Mouse (Mus musculus) intestine, embryonic 15.5 days (tissue): ENCODE measurements around the gene Cpeb3. TPM values are rescaled to one million over a fixed set of nuclear protein-coding genes. Genes with fewer than 3 reads are reported as not detected.

Experiments used
- ATAC-seq: fragments of 200-750 bp; cut with Nextera tagmentation; 2 replicates; pipeline ENCODE4 v1.8.0; 2017; ENCODE audit warnings: moderate TSS enrichment, moderate library complexity
- H3K27ac ChIP-seq: fragments of 300-500 bp; sonication (generic); 2 replicates; pipeline ENCODE4 v1.5.1; 2015; ENCODE audit warnings: mild to moderate bottlenecking, inconsistent platforms
- H3K27me3 ChIP-seq: fragments of 300-500 bp; sonication (generic); replicated peaks from 2 replicates; pipeline ENCODE4 v1.6.1; 2015; ENCODE audit warnings: inconsistent platforms
- H3K36me3 ChIP-seq: fragments of 300-500 bp; sonication (generic); 2 replicates; pipeline ENCODE4 v1.6.1; 2015; ENCODE audit warnings: inconsistent platforms
- H3K4me1 ChIP-seq: fragments of 300-500 bp; sonication (generic); replicated peaks from 2 replicates; pipeline ENCODE4 v1.6.1; 2015; ENCODE audit warnings: inconsistent platforms
- H3K4me2 ChIP-seq: fragments of 300-500 bp; sonication (generic); replicated peaks from 2 replicates; pipeline ENCODE4 v1.6.1; 2015; ENCODE audit warnings: mild to moderate bottlenecking, inconsistent platforms
- H3K4me3 ChIP-seq: fragments of 300-500 bp; sonication (generic); replicated peaks from 2 replicates; pipeline ENCODE4 v1.5.1; 2015; ENCODE audit warnings: inconsistent platforms
- H3K9ac ChIP-seq: fragments of 300-500 bp; sonication (generic); 2 replicates; pipeline ENCODE4 v1.6.1; 2015; ENCODE audit warnings: inconsistent platforms
- H3K9me3 ChIP-seq: fragments of 300-500 bp; sonication (generic); 2 replicates; pipeline ENCODE4 v1.6.1; 2016; ENCODE audit warnings: inconsistent platforms
- WGBS: fragments of 180-500 bp; shearing (Covaris S2); methylation state at CpG from one replicate; pipeline ENCODE4 v1.1.7; 2015; 5-methylcytosine and 5-hydroxymethylcytosine counted together
- polyA plus RNA-seq: library from polyadenylated mRNA; unstranded; fragments of >200 nt; fragmentation: Nextera tagmentation; extraction: Ambion mirVana; gene quantifications from 2 replicates; pipeline ENCODE4 v1.2.1, GENCODE M21; 2015

The Cpeb3 gene
- polyA plus RNA-seq, 1 experiment from 2014 or later = 0.85 TPM

DNA sequence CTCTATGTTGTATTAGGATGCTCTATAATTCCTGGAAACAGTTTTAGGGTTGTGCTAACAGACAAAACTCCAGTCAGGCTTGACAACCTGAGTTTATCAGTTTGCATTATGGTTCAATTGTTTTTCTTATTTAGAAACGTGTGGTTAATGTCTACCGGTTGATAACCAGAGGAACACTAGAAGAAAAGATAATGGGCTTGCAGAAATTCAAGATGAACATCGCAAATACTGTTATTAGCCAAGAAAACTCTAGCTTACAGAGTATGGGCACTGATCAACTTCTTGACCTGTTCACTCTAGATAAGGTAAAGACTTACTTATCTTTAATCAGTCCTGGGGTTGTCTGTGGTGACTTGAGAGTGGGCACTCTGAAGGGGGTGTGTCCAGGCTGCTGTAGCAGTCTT, 198.5 kb downstream of the Cpeb3 start:
- Histone ChIP-seq H3K9ac (no peak overlapping the region), H3K4me1 (no peaks in the 10 kb centered on the region), H3K4me2 (no peak overlapping the region), H3K4me3 (no peak overlapping the region), H3K9me3 (no peaks in the 10 kb centered on the region), H3K27ac (no peak overlapping the region), H3K36me3 (peaks cover 20% of the 10 kb centered on the region), H3K27me3 (no peaks in the 10 kb centered on the region)
- WGBS = 91% methylated on average over 3 of the region's 3 CpGs
- ATAC-seq = no peak

DNA sequence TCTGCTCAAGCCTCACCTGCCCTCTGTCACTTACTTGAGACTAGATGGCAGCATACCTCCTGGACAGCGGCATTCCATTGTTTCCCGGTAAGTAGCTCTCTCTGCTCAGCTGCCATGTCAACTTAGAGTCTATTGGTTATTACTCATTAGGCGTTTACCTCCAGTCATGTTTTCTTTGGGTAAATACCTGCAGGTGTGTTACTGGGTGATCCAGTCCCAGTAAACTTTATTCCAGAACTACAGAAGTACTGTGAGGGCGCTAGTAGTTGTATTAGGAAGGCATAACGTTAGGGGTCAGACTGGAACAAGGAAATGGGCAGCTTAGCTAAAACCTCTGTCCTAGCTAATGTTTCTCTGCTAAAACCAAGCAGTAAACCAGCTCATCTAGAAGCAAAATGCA, 203.8 kb downstream of the Cpeb3 start:
- no peaks in the 10 kb centered on the region for H3K4me1 ChIP-seq
- H3K4me3 ChIP-seq = no peak overlapping the region
- no peak overlapping the region for H3K9ac ChIP-seq
- H3K9me3 ChIP-seq = no peaks in the 10 kb centered on the region
- 87% methylated on average over 5 of the region's 5 CpGs for WGBS
- H3K4me2 ChIP-seq = no peak overlapping the region
- H3K27ac ChIP-seq = no peak overlapping the region
- ATAC-seq = no peak
- no peaks in the 10 kb centered on the region for H3K27me3 ChIP-seq
- peaks cover 8% of the 10 kb centered on the region; the same call in 1 of the 2 replicates for H3K36me3 ChIP-seq

Other genes starting within 250 kb of the Cpeb3 start
- 69.9 and 75.8 TPM in 2 replicates for gene March5, start 1.1 kb downstream of the Cpeb3 start, polyA plus RNA-seq
- 52.7 and 56.2 TPM in 2 replicates for gene Ide, start 129.3 kb upstream of the Cpeb3 start, polyA plus RNA-seq
- 44.3 and 51.7 TPM in 2 replicates for gene Kif11, start 167.8 kb upstream of the Cpeb3 start, polyA plus RNA-seq
- 13.9 and 14.7 TPM in 2 replicates for gene Hhex, start 226.2 kb upstream of the Cpeb3 start, polyA plus RNA-seq